Mouse (Mus musculus) erythroblast, embryonic 14.5 days (primary cell): ENCODE results near the gene Lats2.

Experiments used
- GATA1 ChIP-seq: IDR thresholded peaks from 2 replicates; pipeline ENCODE4 v1.6.1; 2012; ENCODE audit warnings: low read length, inconsistent platforms, mixed read lengths
- TAL1 ChIP-seq: IDR thresholded peaks from 3 replicates; pipeline ENCODE4 v1.6.1; 2012; ENCODE audit warnings: low read length, inconsistent platforms, mixed read lengths

- TF ChIP-seq GATA1 (no peak), TAL1 (no peak)
Observed at GRCm38 (mm10) chr14:57736141-57736540, 22.0 kb downstream of the Lats2 start.
